Mouse (Mus musculus): ENCODE measurements around the gene Ptgfrn. TPM values are rescaled to one million over a fixed set of nuclear protein-coding genes. Genes with fewer than 3 reads are reported as not detected.
A peak's percentile ranks its signal among the peaks of the same experiment; 100 is the strongest.

The Ptgfrn gene
- total RNA-seq, 1 experiment from 2014 or later: not detected

DNA sequence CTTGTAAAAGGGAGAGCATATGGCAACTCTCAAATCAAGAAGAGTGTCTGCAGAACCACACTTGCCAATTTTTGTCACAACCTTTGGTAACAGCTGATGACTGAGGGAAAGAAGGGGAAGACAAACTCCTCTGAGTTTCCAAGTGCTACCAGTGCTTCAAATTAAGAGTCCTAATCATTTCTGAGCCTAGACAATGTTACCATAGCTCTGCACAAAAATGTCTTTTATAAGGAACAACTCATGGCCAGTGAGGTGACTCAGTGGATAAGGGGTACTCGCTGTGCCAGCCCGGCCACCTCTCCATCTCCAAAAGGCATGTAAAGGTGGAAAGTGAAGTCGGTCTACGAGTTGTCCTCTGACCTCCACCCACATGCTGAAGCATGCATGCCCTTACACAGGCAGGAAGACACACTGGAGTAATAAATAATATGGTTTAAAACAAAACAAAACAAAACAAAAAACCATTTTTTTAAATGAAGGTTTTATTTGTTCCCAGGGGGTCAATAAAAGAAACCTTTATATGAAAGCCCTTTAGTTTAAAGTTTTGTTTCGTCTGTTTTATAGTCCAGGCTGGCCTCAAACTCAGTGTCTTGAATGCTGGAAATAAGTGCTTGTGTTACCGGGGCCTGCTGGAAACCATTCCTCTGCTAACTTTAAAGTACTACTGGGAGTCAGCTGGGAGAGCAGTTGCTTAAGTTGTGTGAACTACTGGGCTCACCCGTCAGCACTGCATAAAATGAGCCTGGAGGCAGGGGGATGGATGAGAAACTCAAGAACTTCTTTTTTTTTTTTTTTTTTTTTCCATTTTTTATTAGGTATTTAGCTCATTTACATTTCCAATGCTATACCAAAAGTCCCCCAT, 23.3 kb downstream of the Ptgfrn start:
- no peak for ATAC-seq (replicated peaks; ENCODE audit: low read depth, poor library complexity, severe bottlenecking)

- ATAC-seq (replicated peaks; ENCODE audit: low read depth, poor library complexity, severe bottlenecking): no peak
Measured at GRCm38 (mm10) chr3:101080925-101081324, 29.2 kb downstream of the Ptgfrn start.

- ATAC-seq (replicated peaks; ENCODE audit: low read depth, poor library complexity, severe bottlenecking): no peak
Measured at GRCm38 (mm10) chr3:101078344-101078743, 31.7 kb downstream of the Ptgfrn start.

DNA sequence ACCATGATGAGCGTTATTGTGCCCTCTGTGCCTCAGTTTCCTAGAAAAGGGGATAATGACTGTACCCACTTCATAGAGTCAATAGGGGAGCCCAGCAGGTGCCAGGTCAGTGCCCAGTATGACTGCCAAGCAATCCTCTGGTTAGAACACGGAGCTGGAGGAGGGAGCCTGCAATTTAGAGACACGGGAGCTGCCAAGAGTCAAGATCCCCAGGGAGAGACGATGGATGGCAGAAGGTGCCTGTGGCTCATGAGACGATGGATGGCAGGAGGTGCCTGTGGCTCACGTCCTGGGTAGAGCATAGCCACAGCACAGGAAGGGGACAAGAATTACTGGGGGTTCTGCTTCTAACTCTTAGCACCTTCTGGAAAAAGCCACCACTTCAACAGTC, 32.4 kb downstream of the Ptgfrn start:
- no peak for ATAC-seq (replicated peaks; ENCODE audit: low read depth, poor library complexity, severe bottlenecking)

GRCm38 (mm10) chr3:101076966-101077709, 32.9 kb downstream of the Ptgfrn start:
- no peak for ATAC-seq (replicated peaks; ENCODE audit: low read depth, poor library complexity, severe bottlenecking)

DNA sequence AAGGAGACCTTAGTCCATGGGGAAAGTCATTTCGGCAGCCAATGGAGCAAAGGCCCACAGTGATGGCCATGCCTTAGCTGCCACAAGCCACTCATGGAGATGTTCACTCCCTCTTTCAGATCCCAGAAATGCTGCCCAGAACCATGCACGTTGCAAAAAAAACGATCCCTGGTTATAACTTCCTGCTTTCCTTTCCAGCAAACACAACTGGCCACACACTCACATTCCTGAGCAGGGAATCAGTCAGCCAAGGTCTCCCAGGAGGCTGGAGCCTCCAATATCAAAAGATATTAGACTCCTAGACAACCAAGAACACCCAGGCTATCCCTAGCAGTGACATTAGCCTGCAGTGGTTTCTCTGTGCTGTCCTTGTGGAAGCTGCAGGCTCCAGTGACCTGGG, 34.2 kb downstream of the Ptgfrn start:
- no peak for ATAC-seq (replicated peaks; ENCODE audit: low read depth, poor library complexity, severe bottlenecking)

- ATAC-seq (replicated peaks; ENCODE audit: low read depth, poor library complexity, severe bottlenecking): no peak
Measured at GRCm38 (mm10) chr3:101073384-101073783, 36.7 kb downstream of the Ptgfrn start.

DNA sequence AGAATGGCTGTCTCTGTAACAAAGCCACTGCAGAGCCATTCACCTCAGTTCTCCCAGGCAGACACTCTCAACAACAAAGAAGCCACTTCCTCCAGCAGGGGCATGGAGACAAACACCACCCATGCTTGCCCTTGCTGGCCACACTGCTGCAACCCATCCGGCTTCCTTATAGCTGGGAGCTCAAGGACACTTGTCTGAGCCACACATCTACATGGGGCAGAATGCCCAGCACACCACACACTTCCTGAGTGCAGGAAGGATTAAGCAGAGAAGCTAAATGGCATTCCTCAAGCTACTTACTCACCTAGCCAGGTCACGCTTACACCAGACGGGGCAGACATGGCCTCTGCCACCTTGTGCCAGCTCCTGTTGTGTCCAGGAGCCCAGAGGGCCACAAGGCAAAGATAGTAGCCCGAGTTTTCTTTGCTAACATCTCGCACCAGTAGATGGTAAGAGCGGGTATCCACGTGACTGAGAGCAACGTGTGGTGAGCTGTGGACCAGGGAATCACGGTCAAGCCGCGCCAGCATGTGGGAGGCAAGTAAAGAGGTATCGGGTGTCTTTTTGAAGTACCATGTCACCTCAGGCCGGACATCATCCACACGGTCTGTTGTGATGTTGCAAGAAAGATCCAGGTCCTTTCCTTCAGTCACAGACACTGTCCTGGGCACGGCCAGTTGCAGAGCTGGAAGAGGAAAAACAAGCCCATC, 37.4 kb downstream of the Ptgfrn start:
- ATAC-seq (replicated peaks; ENCODE audit: low read depth, poor library complexity, severe bottlenecking): peak; percentile 63

- ATAC-seq (replicated peaks; ENCODE audit: low read depth, poor library complexity, severe bottlenecking): no peak
Measured at GRCm38 (mm10) chr3:101071576-101071975, 38.5 kb downstream of the Ptgfrn start.

DNA sequence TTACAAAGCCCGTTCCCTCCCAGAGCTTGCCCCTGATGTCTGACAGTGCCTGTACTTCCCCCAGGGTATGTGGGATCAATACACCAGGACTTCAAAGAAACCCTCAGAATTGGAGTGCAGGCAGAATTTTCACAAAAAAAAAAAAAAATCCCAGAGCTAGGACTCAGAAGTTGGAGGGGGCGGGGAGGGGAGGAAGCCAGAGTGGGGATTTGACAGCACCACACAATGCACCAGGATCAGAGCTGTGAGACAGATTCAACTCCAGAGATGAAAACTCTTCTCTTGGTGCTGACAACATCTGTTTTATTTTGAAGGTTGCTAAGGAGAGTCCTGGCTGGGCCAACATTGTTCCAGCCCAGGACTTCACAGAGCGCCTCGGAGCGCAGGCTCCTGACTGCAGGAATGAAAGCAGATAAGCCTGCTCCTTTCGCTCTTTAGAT, 39.3 kb downstream of the Ptgfrn start:
- ATAC-seq (replicated peaks; ENCODE audit: low read depth, poor library complexity, severe bottlenecking): no peak

DNA sequence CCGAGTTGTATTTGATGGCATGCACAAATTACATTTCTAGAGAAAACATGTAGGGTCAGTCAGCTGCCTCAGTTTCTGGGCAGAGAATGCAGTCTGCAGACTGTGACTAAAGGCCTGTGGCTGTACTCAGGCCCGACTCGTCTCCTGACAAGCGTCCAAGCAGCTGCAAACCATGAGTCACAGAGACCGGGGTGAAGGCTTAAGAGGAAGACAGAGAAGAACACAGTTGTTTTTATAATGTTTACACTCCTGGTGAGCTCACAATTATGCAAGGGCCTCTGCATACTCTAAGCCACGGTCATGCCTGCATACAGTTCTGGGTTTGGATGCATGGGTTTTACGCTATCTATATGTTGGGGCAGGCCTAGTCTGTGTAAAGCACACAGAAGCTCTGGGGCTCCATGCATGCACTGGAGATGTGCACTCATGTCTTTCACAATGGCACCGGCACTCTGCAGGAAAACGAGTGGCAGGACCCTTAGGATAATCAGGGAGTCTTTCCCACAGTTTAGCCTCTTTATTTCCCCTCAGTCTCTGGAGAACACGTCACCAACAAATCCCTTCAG, 39.8 kb downstream of the Ptgfrn start:
- no peak for ATAC-seq (replicated peaks; ENCODE audit: low read depth, poor library complexity, severe bottlenecking)

GRCm38 (mm10) chr3:101068701-101069100, 41.4 kb downstream of the Ptgfrn start:
- ATAC-seq (replicated peaks; ENCODE audit: low read depth, poor library complexity, severe bottlenecking): no peak

- no peak for ATAC-seq (replicated peaks; ENCODE audit: low read depth, poor library complexity, severe bottlenecking)
Measured at GRCm38 (mm10) chr3:101066175-101066574, 43.9 kb downstream of the Ptgfrn start.

DNA sequence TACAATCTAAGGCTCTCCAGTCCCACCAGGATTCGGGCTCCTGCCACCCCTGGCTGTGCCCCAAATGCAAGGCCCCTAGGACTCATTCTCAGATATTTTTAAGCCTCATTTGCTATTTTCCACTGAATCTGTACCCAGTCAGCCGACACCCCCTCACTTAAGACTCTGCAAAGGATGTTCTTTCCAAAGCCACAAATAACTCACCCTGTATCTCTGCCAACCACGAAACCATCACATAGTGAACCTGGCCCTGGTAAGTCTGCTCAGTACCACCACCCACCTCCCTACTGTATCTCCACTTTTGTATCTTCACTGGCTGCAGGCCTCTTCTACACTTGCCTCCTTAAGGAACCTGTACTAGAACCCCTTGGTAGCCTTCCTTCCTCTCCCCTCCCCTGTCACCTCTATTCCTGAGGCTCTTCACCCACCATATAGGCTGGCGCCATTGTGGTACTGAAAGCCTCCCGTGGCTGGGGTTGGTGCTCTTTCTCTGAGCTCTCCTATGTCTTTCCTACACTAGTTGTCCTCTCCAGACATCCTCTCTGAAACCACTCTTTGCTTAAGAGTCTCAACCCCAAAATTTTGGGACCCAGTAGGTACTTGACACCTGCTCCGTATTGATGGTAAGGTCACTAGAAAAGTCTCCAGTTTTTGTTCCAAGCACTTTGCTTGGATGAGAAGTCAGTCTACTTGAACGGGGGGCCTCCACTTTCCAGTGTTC, 48.1 kb downstream of the Ptgfrn start:
- ATAC-seq (replicated peaks; ENCODE audit: low read depth, poor library complexity, severe bottlenecking): no peak

DNA sequence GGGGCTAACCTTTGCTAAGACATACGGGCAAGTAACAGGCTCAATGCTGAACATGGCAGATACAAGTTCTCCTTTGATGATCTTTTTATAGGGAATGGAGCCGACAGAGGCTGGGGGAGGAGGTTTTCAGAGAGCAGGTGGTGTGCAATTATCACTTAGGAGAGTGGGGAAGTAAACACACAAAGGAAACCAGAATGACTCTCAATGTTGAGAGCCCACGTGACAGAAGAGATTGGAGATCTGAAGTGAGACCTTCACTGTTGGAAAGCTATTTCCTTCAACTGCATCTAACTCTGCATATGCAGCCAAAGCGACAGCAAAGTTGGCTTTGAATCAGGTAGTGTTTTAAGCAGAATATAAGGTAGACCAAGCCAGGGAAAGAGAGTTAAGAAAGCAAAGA, 50.9 kb downstream of the Ptgfrn start:
- 0 out of 2 replicates have a peak, but pooled peaks have one; percentile 43 for ATAC-seq (replicated peaks; ENCODE audit: low read depth, poor library complexity, severe bottlenecking)

- peak; percentile 87 for ATAC-seq (replicated peaks; ENCODE audit: low read depth, poor library complexity, severe bottlenecking)
Measured at GRCm38 (mm10) chr3:101058203-101058602, 51.9 kb downstream of the Ptgfrn start.

GRCm38 (mm10) chr3:101055216-101055615, 54.9 kb downstream of the Ptgfrn start:
- no peak for ATAC-seq (replicated peaks; ENCODE audit: low read depth, poor library complexity, severe bottlenecking)

GRCm38 (mm10) chr3:101051601-101052000, 58.5 kb downstream of the Ptgfrn start:
- ATAC-seq (replicated peaks; ENCODE audit: low read depth, poor library complexity, severe bottlenecking): no peak

GRCm38 (mm10) chr3:101049997-101050396, 60.1 kb downstream of the Ptgfrn start:
- ATAC-seq (replicated peaks; ENCODE audit: low read depth, poor library complexity, severe bottlenecking): no peak

DNA sequence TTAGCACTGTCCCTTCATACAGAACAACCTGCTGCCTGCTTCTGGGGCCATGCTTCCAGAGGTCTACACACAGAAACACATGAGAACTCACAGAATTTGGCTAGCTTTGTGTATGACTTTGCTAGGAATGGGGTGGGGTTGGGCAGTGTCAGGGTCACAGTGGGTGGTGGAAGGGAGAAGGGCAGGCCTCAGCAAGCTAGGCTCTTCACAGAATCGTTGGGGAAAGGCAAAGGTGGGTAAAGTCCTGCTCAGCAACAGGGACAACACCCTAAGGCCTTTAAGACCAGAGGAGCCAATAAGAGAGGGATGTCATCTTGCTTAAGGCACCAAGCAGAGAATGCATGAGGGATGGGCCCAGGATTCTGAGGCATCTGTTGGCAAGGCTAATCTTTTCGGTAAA, 61.3 kb downstream of the Ptgfrn start:
- no peak for ATAC-seq (replicated peaks; ENCODE audit: low read depth, poor library complexity, severe bottlenecking)
